Mouse (Mus musculus) heart, embryonic 14.5 days (tissue): ENCODE measurements around the gene Pold2. TPM values are rescaled to one million over a fixed set of nuclear protein-coding genes. Genes with fewer than 3 reads are reported as not detected.
A peak's percentile ranks its signal among the peaks of the same experiment; 100 is the strongest.

Experiments
- ATAC-seq: fragments of 200-750 bp; cut with Nextera tagmentation; 2 replicates; pipeline ENCODE4 v1.8.0; 2017; ENCODE audit warnings: low read depth, moderate TSS enrichment; ENCODE audit not compliant: insufficient number of reproducible peaks, insufficient read depth, low FRiP score
- H3K27ac ChIP-seq, 2 experiments: fragments of 200-500 bp in 1 of 2; fragments of 300-500 bp in 1 of 2; sonication (generic) in 1 of 2; replicated peaks in 1 of 2; 2 replicates each; pipeline ENCODE4 v1.5.1; 2012 to 2014; ENCODE audit warnings: low read depth in 2 of 2, low read length in 2 of 2, control low read depth in 1 of 2, mild to moderate bottlenecking in 1 of 2, mixed read lengths in 1 of 2; ENCODE audit not compliant: control insufficient read depth in 1 of 2, insufficient read depth in 1 of 2
- H3K27me3 ChIP-seq: fragments of 300-500 bp; sonication (generic); 2 replicates; pipeline ENCODE4 v1.6.1; 2014; ENCODE audit warnings: mild to moderate bottlenecking, low read length, control low read depth; ENCODE audit not compliant: control insufficient read depth, insufficient read depth
- H3K36me3 ChIP-seq: fragments of 300-500 bp; sonication (generic); 2 replicates; pipeline ENCODE4 v1.6.1; 2014; ENCODE audit warnings: mild to moderate bottlenecking, control low read depth, low read length, mixed read lengths; ENCODE audit not compliant: control insufficient read depth, insufficient read depth
- H3K4me1 ChIP-seq, 2 experiments: fragments of 200-500 bp in 1 of 2; fragments of 300-500 bp in 1 of 2; sonication (generic) in 1 of 2; 2 replicates each; pipeline ENCODE4 v1.6.1; 2012 to 2014; ENCODE audit warnings: low read length in 2 of 2, control low read depth in 1 of 2, mixed read lengths in 1 of 2; ENCODE audit not compliant: control insufficient read depth in 2 of 2, insufficient read depth in 2 of 2
- H3K4me2 ChIP-seq: fragments of 300-500 bp; sonication (generic); 2 replicates; pipeline ENCODE4 v1.6.1; 2014; ENCODE audit warnings: mild to moderate bottlenecking, low read length
- H3K4me3 ChIP-seq, 2 experiments: fragments of 200-500 bp in 1 of 2; fragments of 300-500 bp in 1 of 2; sonication (generic) in 1 of 2; 2 replicates each; pipeline ENCODE4 v1.5.1; 2012 to 2014; ENCODE audit warnings: low read length in 2 of 2, mild to moderate bottlenecking in 2 of 2, control low read depth in 1 of 2, low read depth in 1 of 2, moderate library complexity in 1 of 2; ENCODE audit not compliant: control insufficient read depth in 1 of 2, insufficient read depth in 1 of 2
- H3K9ac ChIP-seq: fragments of 300-500 bp; sonication (generic); 2 replicates; pipeline ENCODE4 v1.6.1; 2014; ENCODE audit warnings: mild to moderate bottlenecking, low read length
- H3K9me3 ChIP-seq: fragments of 300-500 bp; sonication (generic); 2 replicates; pipeline ENCODE4 v1.6.1; 2016; ENCODE audit warnings: low read length, control low read depth; ENCODE audit not compliant: control insufficient read depth
- WGBS: fragments of 180-500 bp; shearing (Covaris S2); extraction: QIAGEN DNeasy Blood & Tissue Kit; methylation state at CpG from one replicate; pipeline ENCODE4 v1.1.7; 2014; 5-methylcytosine and 5-hydroxymethylcytosine counted together
- polyA plus RNA-seq: library from polyadenylated mRNA; unstranded; fragments of >200 nt; fragmentation: Nextera tagmentation; extraction: Ambion mirVana; gene quantifications from 2 replicates; pipeline ENCODE4 v1.2.1, GENCODE M21; 2014

The Pold2 gene
- polyA plus RNA-seq, 1 experiment from 2014 or later = 77.0 TPM

- H3K36me3 ChIP-seq = no peaks in the 10 kb centered on the region
- no peak overlapping the region for H3K27ac ChIP-seq
- WGBS = 59% methylated on average over 5 of the region's 5 CpGs
- H3K4me1 ChIP-seq = peaks cover 10 to 19% of the 10 kb centered on the region in 2 experiments
- H3K9ac ChIP-seq = no peak overlapping the region
- H3K9me3 ChIP-seq = no peaks in the 10 kb centered on the region
- no peak overlapping the region for H3K4me3 ChIP-seq
- ATAC-seq = no peak
- H3K27me3 ChIP-seq = no peaks in the 10 kb centered on the region
- no peak overlapping the region for H3K4me2 ChIP-seq
Observed at GRCm38 (mm10) chr11:5915429-5916177, 37.5 kb upstream of the Pold2 start.

- 46% methylated on average over 5 of the region's 5 CpGs for WGBS
- no peak for ATAC-seq
- Histone ChIP-seq H3K9ac (no peak overlapping the region), H3K4me1 (peaks cover 10 to 19% of the 10 kb centered on the region in 2 experiments), H3K36me3 (no peaks in the 10 kb centered on the region), H3K4me2 (no peak overlapping the region), H3K27ac (no peak overlapping the region), H3K9me3 (no peaks in the 10 kb centered on the region), H3K27me3 (no peaks in the 10 kb centered on the region), H3K4me3 (no peak overlapping the region)
Observed at GRCm38 (mm10) chr11:5914940-5915339, 36.8 kb upstream of the Pold2 start.

DNA sequence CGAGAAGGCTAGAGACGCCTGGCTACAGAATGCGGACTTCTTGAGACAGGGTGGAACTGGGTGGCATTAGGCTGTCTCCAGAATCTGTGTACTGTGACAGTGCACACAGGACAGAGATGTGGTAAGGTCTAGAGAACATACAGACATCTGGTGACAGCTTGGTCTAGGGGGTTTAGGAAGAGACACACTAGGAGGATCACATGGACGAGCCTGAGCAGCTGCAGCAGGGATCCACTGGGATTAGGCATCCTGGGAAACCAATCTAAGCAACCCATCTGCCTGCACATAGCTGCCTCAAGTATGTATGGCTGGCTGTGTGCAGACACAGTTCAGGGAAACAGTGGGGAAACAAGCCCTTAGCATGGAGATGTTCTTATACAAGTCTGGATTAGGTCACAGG is 35.8 kb upstream of the Pold2 start:
- Histone ChIP-seq H3K27ac (no peak overlapping the region), H3K27me3 (no peaks in the 10 kb centered on the region), H3K4me1 (peaks cover 10 to 19% of the 10 kb centered on the region in 2 experiments), H3K36me3 (no peaks in the 10 kb centered on the region), H3K4me3 (no peak overlapping the region), H3K9me3 (no peaks in the 10 kb centered on the region), H3K4me2 (no peak overlapping the region), H3K9ac (no peak overlapping the region)
- WGBS = 79% methylated on average over 4 of the region's 4 CpGs
- no peak for ATAC-seq

DNA sequence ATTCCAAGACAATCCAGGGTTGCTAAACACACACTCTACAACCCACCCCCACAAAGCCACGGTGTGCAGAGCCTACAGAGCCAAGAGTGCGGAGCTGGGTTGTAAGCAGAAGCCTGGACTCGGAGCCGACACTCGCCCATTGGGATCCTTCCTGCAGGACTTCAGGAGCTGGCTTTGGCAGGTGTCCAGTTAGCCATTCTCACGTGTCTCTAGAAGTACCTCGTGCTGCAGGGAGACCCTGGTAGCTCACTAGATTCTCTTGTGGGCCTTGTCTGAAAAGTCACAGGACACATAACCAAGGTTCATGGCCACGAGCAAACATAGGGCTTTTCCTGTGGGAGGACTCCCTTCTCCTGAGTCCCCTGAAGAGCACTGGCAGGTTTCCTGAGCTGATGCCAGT is 35.2 kb upstream of the Pold2 start:
- Histone ChIP-seq H3K4me1 (peaks cover 10 to 19% of the 10 kb centered on the region in 2 experiments), H3K36me3 (no peaks in the 10 kb centered on the region), H3K9ac (peak overlapping the region; percentile 1; the same call in 1 of the 2 replicates), H3K4me2 (no peak overlapping the region), H3K27me3 (no peaks in the 10 kb centered on the region), H3K9me3 (no peaks in the 10 kb centered on the region), H3K4me3 (no peak overlapping the region), H3K27ac (no peak overlapping the region)
- no peak for ATAC-seq
- WGBS = 44% methylated on average over 8 of the region's 8 CpGs

- Histone ChIP-seq H3K4me1 (peaks cover 10 to 19% of the 10 kb centered on the region in 2 experiments), H3K27ac (no peak overlapping the region), H3K36me3 (no peaks in the 10 kb centered on the region), H3K4me3 (no peak overlapping the region), H3K9me3 (no peaks in the 10 kb centered on the region), H3K27me3 (no peaks in the 10 kb centered on the region), H3K4me2 (no peak overlapping the region), H3K9ac (no peak overlapping the region)
- WGBS = 16% methylated on average over 5 of the region's 5 CpGs
- ATAC-seq = peak; percentile 45; the same call in 1 of the 2 replicates
Observed at GRCm38 (mm10) chr11:5912635-5913034, 34.5 kb upstream of the Pold2 start.

DNA sequence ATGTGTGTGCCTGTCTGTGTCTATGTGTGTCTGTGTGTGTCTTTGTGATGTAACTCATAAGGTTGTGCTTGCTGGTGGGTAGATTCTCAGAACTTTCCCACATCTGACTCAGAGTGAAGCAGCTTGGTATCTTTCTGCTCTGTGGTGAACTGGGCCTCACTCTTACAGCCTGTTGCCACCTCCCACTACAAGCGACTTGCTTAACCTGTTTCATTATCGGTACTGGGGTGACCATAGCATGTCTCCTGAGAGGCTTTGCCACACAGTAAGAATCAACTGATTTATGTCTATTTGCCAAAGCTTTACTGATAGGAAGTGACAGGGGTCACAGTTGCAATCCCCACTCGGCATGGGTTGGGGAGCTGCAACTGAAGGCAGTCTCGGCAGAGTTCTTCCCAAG is 30.6 kb upstream of the Pold2 start:
- H3K36me3 ChIP-seq = no peaks in the 10 kb centered on the region
- H3K4me2 ChIP-seq = no peak overlapping the region
- H3K4me1 ChIP-seq = peaks cover 0 to 7% of the 10 kb centered on the region in 2 experiments; a peak in 1 of 4 replicates
- no peak overlapping the region for H3K4me3 ChIP-seq
- no peak for ATAC-seq
- no peaks in the 10 kb centered on the region; the same call in 1 of the 2 replicates for H3K27me3 ChIP-seq
- no peak overlapping the region for H3K27ac ChIP-seq
- H3K9me3 ChIP-seq = no peaks in the 10 kb centered on the region
- WGBS = 77% methylated on average over 4 of the region's 4 CpGs
- H3K9ac ChIP-seq = no peak overlapping the region

- WGBS = 72% methylated on average over 5 of the region's 5 CpGs
- Histone ChIP-seq H3K27me3 (peaks cover 10% of the 10 kb centered on the region; the same call in 1 of the 2 replicates), H3K36me3 (no peaks in the 10 kb centered on the region), H3K9me3 (no peaks in the 10 kb centered on the region), H3K9ac (no peak overlapping the region), H3K4me3 (no peak overlapping the region), H3K4me2 (no peak overlapping the region), H3K4me1 (peaks cover 3 to 4% of the 10 kb centered on the region in 2 experiments; a peak in 2 of 4 replicates), H3K27ac (no peak overlapping the region)
- ATAC-seq = no peak
Observed at GRCm38 (mm10) chr11:5907096-5907495, 29.0 kb upstream of the Pold2 start.
